Mouse (Mus musculus) adrenal gland (tissue): ENCODE measurements around the gene Ifit3b.
"Not testable (repeated sequence)": the region's sequence is repeated elsewhere in the genome, so short reads cannot be mapped to it uniquely, and the experiment has no call there.

Source experiments
- intact Hi-C: fragments of 180-260 bp; cut with DNase I; formaldehyde crosslinking; loops from one replicate; pipeline ENCODE4 v1.15.1; 2025
- long read RNA-seq, 2 experiments: library from polyadenylated mRNA; unstranded; transcript quantifications; one replicate each; pipeline ENCODE4 v2.0.0; 2020; ENCODE audit warnings: borderline replicate concordance in 1 of 2; ENCODE audit not compliant: insufficient replicate concordance in 1 of 2

Ifit3b gene
- long read RNA-seq, experiment 1, transcript Ifit3b-201 (2 exons, 2,000 nt), result major isoform, 10 of 12 reads
- long read RNA-seq, experiment 1, partial matches to known transcripts, result 1 of 12 reads
- long read RNA-seq, experiment 1, other reads (novel, unspliced or antisense), result 1 of 12 reads
- long read RNA-seq, experiment 2, transcript Ifit3b-201 (2 exons, 2,000 nt), result major isoform, 11 of 12 reads
- long read RNA-seq, experiment 2, partial matches to known transcripts, result 0 of 12 reads
- long read RNA-seq, experiment 2, other reads (novel, unspliced or antisense), result 1 of 12 reads

DNA sequence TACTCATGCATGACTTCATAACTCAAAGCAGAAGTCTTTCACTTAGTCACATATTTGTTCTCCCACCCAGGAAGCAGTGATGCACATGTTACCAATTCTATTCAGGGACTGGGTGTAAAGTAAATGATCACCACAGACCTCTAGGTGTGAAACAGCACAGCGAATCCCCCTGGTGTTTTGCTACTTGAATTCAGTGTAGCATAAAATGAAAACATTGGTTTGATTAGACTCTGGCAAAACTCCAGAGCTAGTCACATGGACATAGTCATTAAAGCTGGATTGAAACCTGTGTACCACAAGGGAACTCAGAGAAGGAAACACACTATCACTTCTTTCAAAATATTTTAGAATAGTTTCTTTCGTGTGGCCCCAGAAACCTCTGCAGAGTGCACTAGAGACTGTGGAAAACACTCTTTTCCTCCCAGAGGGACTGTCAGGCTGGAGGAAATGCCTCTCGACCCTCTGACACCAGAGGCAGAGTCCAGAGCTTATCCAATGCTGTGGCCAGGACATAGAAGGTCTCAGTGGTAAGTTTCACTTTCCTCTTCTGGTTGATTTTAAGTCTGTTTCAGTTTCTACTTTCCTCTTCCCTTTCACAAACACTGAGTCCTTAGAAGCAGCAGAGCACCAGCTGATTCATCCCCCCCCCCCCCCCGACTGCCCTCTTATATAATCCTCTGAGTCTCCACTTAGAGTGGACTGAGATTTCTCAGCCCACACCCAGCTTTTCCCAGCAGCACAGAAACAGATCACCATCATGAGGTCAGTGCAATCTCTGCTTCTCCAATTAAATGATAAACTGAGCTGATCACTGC lies at the start of gene Ifit3b:
Gene Ifit3b (plus strand): TSS at position 734 of the 815 bp plus-strand sequence.
- intact Hi-C loops, result not testable (repeated sequence)

DNA sequence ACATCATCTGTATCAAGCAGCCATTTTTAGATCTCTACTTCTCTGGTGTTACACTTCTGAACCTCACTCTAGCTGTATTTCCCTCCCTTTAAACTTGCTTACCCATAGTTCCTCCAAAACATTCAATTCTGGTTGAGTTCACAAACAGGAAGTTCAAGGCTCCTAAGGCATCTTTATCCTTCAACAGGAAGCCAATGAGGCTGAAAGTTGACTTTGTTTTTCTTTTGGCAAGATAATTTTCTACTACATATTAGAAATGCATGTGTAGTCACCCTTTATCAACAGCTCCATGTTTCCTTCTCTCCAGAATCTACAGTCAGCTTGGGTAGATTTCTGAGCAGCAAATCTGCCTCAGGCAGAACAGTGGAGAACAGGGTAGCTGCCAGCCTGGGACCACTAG lies 45.2 kb upstream of the Ifit3b start:
- intact Hi-C loops, result no loop called here

DNA sequence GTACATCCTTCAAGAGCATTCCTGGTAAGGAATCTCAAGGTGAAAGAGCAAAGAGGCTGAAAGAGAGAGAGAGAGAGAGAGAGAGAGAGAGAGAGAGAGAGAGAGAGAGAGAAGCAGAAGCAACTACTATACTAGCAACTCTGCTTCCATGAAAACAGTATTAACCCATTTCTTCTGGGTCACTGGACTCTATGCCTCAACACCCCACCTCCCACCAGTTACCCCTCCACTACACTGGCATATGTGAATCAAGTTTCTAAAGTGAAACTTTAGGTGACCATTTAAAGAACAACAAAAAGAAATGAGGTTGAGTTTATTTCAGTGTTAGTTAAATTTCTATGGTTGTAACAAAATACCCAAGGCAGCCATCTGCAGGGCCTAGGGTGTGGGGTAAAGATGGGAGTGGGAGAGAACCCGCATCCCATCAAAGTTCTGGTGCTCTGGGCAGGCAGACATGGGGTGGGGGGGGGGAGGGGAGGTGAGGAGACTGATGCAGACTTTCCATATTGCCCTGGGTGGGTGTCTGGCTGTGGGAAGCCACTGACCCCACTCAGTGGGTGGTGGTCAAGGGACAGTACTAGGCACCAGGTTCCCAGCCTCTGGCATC lies 41.5 kb upstream of the Ifit3b start:
- intact Hi-C loops, result no loop called here

GRCm38 (mm10) chr19:34568988-34569895 lies 38.5 kb upstream of the Ifit3b start:
- intact Hi-C loops, result no loop called here

- intact Hi-C loops, result no loop called here
Observed at GRCm38 (mm10) chr19:34569896-34570476, 37.8 kb upstream of the Ifit3b start.

- intact Hi-C loops, result no loop called here
Observed at GRCm38 (mm10) chr19:34571080-34571479, 36.7 kb upstream of the Ifit3b start.

- intact Hi-C loops, result no loop called here
Observed at GRCm38 (mm10) chr19:34573650-34574049, 34.1 kb upstream of the Ifit3b start.

- intact Hi-C loops, result no loop called here
Observed at GRCm38 (mm10) chr19:34577121-34577520, 30.6 kb upstream of the Ifit3b start.

DNA sequence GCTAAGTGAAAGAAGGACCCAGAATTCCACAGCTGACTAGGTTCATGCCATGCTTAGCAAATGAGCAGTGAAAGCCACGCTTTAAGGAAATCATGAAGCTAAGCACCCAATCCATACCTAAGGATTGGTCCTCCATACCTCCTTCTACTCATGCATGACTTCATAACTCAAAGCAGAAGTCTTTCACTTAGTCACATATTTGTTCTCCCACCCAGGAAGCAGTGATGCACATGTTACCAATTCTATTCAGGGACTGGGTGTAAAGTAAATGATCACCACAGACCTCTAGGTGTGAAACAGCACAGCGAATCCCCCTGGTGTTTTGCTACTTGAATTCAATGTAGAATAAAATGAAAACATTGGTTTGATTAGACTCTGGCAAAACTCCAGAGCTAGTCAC lies 25.1 kb upstream of the Ifit3b start:
- intact Hi-C loops, result not testable (repeated sequence)

- intact Hi-C loops, result not testable (repeated sequence)
Observed at GRCm38 (mm10) chr19:34583126-34583766, 24.5 kb upstream of the Ifit3b start, which contains the start of gene Ifit3. Gene Ifit3, plus strand, starts transcription at chr19:34583531.

DNA sequence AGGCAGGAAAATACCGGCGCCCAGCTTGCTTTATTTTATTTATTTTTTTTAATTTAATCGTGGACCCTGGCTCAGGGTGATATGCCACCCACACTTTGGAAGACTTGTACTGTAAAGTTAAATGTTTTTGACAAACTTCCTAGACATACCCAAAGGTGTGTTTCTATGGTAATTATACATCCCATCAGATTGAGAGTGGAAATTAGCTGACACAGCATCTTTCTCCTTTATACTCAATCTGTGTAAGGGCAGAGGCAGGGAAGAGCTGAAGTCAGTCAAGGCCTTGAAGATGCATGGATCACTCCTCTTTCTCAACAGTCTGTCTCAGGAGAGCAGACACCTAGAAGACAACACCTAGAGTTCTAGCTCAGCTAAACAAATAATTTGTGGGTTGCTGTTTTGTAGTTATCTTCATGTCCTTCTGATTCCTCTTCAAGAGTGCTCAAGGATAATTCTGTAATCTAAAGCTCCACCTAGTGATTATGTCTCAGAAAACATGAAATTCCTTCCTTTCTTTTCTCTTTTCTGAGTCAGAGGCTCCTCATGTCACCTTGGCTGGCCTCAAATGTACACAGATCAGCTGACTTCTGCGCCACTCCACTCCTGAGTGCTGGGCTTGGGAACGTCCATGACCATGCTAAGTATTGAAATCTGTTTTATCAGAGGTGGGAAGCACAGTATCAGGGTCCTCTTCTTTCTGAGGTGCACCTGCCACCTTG lies 21.9 kb upstream of the Ifit3b start:
- intact Hi-C loops, result not testable (repeated sequence)

GRCm38 (mm10) chr19:34587898-34588692 lies 19.7 kb upstream of the Ifit3b start:
- intact Hi-C loops, result not testable (repeated sequence)

DNA sequence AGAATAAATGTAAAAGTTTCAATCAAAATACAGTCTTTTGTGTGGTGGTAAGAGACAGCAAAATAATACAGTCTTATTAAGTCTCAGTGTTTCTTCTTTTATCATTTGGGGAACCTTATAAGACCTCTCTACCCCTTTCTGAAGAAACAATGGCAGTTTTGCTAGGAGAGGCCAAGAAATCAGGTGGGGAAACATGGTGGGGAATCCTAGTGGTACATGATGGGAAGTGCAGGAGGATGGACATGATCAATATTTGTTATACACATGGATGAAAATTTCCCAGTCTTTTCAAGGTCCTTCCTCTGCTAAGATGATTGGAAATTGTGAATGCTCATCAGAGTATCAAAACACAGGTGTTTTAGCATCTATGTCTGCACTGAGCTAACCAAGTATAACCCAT lies 18.8 kb upstream of the Ifit3b start:
- intact Hi-C loops, result no loop called here

GRCm38 (mm10) chr19:34593456-34593855 lies 14.3 kb upstream of the Ifit3b start:
- intact Hi-C loops, result no loop called here

GRCm38 (mm10) chr19:34594523-34594922 lies 13.2 kb upstream of the Ifit3b start:
- intact Hi-C loops, result not testable (repeated sequence)

- intact Hi-C loops, result no loop called here
Observed at GRCm38 (mm10) chr19:34596811-34597210, 11.0 kb upstream of the Ifit3b start.

- intact Hi-C loops, result no loop called here
Observed at GRCm38 (mm10) chr19:34598341-34598740, 9.4 kb upstream of the Ifit3b start.

DNA sequence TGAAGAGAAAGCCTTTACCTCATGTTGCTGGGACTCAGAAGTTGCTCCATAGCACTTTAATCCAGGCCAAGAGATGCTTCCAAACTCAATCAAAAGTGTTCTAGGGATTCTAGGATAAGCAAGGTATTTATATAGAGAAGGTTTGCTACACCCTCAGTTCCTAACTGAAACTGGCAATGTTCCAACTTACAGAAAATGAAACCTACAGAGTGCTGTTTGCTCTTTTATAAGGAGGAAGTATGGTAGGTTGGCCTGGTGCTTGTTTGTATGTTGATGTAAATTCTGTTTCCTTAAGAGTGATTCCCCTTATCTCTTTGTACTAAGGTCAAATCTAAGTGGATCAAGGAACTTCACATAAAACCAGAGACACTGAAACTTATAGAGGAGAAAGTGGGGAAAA lies 8.5 kb upstream of the Ifit3b start:
- intact Hi-C loops, result not testable (repeated sequence)

DNA sequence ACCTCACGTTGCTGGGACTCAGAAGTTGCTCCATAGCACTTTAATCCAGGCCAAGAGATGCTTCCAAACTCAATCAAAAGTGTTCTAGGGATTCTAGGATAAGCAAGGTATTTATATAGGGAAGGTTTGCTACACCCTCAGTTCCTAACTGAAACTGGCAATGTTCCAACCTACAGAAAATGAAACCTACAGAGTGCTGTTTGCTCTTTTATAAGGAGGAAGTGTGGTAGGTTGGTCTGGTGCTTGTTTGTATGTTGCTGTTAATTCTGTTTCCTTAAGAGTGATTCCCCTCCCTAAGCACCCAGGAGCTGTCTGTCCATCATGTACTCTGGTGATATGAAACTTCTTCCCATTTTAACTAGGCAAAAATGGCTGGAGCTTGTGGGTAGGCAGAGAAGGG lies 5.9 kb upstream of the Ifit3b start, which contains the start of gene Ifit1bl1:
Gene Ifit1bl1 (minus strand): TSS at position 69 of the 400 bp plus-strand sequence.
- intact Hi-C loops, result not testable (repeated sequence)
